Mouse (Mus musculus): ENCODE data around the gene Nptn. TPM values are rescaled to one million over a fixed set of nuclear protein-coding genes. Genes with fewer than 3 reads are reported as not detected.
A peak's percentile ranks its signal among the peaks of the same experiment; 100 is the strongest.

Gene Nptn
- total RNA-seq, 1 experiment from 2014 or later: 59.4 TPM

DNA sequence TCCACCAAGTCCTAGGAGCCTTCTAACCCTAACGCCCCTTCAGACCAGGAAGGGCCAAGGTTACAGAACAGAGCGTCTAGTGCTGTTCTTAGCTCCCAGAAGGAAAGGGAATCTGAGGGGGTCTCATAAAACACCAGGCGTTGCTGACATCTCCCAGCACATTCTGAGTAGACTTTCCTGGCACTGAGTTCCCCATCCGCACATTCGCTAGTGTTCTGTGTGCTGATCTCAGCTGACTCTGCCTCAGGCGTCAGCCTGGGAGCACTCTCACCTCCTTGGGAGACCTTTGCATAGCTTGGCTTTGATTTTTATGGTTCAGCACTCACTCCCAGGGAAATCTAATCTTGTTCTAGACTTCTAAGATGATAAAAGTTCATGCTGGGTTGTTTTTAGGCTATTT is 93.3 kb downstream of the Nptn start:
- ATAC-seq (replicated peaks; ENCODE audit: low read depth, poor library complexity, severe bottlenecking): no peak

DNA sequence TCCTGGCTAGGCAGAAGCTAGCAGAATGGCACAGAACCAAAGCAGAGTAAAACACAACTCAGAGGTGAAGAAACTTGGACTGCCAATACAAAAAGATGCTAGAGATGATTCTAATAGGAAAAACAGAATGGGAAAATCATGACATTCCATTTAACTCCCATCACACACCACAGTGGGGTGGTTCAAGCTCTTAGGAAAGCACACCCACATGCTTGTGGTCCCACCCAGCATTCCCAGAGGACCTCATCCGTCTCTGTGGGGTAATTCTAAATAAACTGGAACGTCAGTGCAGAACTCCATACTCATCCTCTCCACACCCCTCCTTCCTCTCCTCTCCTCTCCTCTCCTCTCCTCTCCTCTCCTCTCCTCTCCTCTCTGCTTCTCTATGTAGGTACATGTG is 99.4 kb downstream of the Nptn start:
- no peak for ATAC-seq (replicated peaks; ENCODE audit: low read depth, poor library complexity, severe bottlenecking)

DNA sequence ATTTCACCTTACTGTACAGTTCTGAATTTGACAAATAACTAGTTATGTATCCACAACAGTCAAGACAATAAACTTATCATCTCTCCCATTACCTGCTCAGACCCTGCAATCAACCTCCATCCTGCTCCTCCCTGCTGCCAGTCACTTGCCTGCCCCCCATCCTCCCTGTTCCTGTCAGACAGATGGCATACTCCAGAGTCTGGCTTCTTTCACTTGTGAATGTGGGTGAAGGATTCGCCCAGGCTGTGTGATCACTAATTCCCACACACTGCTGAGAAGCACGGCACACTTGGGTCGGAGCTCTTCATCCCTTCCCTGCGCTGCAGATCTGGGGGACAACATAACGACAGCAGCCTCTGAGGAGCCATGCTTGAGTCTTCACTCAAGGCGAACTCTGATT is 100.1 kb downstream of the Nptn start:
- ATAC-seq (replicated peaks; ENCODE audit: low read depth, poor library complexity, severe bottlenecking): no peak

DNA sequence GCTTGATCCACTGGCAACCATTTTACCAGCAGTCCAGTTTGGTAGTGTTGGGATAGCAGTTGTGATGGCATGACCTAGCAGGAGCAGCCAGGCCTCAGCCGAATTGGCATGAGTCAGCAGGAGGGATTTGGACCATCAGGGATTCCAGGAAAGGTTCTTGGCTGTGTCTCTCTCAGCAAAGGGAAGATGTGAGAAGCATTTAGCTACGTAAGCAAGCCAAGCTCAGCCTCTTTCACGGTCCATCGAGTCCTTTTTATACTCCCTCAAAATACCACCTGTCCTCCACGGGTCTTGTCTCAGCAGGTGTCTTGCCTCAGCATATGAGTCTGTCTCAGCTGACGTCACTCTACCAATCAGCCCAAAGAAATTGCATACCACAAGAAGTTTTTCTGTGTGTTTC is 101.3 kb downstream of the Nptn start:
- no peak for ATAC-seq (replicated peaks; ENCODE audit: low read depth, poor library complexity, severe bottlenecking)

DNA sequence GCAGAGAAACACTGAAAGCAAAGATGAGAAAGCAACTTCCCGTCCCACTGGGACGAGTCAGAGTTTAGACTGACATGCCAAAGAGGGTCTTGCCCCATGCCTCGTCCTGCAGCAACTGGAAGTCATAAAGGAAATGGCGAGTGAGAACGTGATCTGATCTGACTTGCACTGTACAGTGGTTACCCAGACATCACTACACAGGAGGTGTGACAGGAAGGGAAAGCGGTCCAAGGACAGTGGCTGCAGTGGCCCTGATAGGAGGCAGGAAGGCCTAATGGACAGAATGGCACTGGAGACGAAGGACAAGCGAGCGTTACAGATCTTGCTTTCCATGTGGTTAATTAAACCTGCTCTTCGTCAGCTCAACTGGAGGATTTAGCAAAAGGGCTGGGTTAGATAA is 103.2 kb downstream of the Nptn start:
- peak; percentile 63 for ATAC-seq (replicated peaks; ENCODE audit: low read depth, poor library complexity, severe bottlenecking)

DNA sequence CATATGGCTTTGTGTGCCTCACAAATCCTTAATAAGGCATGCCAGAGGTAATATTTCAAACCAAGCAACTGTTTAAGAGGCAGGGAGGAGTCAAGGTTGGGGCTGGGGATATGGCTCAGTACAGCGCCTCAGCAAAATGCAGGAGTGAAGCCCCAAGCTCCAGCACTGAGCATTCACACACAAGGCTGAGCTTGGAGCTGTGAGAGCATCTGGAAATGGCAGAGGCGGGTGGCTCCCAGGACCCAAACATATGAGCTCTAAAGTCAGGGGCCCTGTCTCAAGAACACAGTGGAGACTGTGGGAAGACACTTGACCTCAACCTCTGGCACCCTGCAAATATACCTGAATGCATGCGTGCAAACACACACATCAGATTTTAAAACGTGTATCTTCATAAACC is 106.0 kb downstream of the Nptn start:
- ATAC-seq (replicated peaks; ENCODE audit: low read depth, poor library complexity, severe bottlenecking): no peak

DNA sequence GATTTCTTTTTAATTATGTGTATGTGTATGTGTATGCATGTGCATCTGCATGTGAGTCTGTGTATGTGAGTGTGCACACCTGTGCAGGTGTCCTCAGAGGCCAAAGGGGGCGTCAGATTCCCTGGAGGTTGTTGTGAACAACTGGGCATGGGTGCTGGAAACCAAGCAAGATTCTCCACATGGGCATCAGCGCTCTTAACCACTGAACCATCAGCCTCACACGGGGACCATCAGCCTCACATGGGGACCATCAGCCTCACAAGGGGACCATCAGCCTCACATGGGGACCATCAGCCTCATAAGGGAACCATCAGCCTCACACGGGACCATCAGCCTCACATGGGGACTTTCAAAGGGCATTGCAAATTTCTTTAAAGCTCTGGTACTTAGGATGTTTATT is 108.7 kb downstream of the Nptn start:
- no peak for ATAC-seq (replicated peaks; ENCODE audit: low read depth, poor library complexity, severe bottlenecking)

DNA sequence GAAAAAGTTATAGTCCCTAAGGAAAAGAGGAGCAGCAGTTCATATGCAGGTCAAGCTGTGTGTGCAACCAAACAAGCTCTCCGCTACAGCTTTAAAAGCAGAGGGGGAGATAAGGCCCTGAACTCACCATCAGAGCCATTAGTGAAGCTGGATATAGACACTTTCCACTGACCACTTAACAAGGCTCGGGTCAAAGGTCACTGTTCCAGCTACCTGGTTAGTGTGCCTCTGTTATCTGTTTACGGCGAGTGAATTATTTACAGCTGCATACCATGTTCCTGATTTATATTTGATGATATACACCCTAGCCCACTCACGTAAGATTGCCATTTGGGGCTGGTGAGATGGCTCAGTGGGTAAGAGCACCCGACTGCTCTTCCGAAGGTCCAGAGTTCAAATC is 109.4 kb downstream of the Nptn start:
- ATAC-seq (replicated peaks; ENCODE audit: low read depth, poor library complexity, severe bottlenecking): no peak

DNA sequence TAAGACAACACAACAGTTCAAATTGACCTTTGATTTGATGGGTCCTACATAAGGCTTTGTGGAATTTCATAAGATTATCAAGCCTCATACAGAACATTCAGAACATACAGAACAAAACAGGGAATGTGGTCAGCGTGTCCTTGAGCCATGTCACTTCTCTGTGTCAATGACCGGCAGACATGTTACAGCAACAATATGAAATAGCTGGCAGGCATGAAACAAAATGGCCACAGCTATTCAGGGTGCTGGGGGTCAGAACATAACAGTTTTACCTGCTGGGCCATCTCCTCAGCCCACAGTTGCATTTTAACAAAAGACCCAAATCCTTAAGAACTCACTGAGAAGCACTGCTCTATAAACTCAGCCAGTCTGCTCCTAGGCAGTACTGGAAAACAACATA is 116.4 kb downstream of the Nptn start:
- no peak for ATAC-seq (replicated peaks; ENCODE audit: low read depth, poor library complexity, severe bottlenecking)

DNA sequence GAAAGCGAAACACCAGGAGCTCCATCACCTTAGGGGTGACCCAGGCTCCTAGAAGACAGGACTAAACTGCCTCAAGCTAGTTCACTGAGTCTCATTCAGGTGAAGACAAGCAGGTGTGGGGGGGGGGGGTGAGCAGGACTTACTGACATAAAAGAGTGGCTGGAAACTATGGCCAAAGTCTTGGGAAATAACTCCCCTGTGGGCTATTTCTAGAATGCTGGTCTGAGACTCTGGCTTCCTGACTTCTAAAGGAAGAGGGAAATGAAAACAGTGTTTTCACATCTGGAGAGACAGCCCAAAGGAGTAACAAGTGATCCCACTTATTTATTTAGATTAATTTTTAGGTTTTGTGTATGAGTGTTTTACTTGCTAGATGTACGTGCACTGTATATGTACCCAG is 119.7 kb downstream of the Nptn start:
- ATAC-seq (replicated peaks; ENCODE audit: low read depth, poor library complexity, severe bottlenecking): no peak

DNA sequence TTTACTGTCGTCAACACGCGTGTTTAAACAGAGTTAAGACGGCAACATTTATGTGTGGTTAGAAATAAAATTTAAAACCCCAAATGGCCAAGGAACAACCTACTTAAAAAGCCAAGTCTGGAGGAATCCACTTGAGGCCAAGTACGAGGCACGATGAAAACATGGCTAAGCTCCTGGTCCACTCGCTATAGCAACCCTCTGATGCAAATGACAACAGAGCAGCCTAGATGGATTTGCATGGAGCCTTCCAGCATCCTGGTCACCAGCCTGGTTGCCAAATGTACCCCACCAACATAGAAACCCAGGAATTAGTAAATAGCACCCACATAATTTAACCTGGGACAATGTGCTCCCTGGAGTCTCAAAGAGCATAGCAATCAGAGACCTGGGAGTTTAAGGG is 121.7 kb downstream of the Nptn start:
- ATAC-seq (replicated peaks; ENCODE audit: low read depth, poor library complexity, severe bottlenecking): no peak

DNA sequence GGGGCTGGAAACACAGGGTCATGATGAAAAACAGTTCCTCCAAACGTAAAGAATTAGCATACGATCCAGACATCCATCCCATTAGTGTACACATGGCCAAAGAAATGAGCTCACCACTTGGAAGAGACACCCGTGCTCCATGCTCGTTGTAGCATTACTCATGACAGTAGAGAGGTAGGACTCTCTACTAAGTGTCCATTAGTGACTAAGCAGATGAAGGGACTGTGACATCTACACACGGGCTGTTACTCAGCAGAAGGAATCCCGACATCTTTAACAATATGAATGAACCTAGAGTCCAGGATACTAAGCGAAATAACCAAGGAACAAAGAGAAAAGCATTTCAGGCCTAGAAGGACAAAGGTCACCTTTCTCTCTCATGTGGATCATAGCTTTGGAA is 124.0 kb downstream of the Nptn start:
- ATAC-seq (replicated peaks; ENCODE audit: low read depth, poor library complexity, severe bottlenecking): no peak

Other genes starting within 250 kb of the Nptn start
- gene Tbc1d21, start 211.8 kb upstream of the Nptn start, total RNA-seq (2017): not detected in 2 replicates
- not detected in 2 replicates for gene Insyn1, start 93.6 kb upstream of the Nptn start, total RNA-seq (2017)
- 0.09 TPM in 1 of 2 replicates, not detected in the other for gene Cd276, start 26.8 kb upstream of the Nptn start, total RNA-seq (2017)
- gene Rec114, start 161.7 kb downstream of the Nptn start, total RNA-seq (2017): 2.9 and 5.4 TPM in 2 replicates
- not detected in 2 replicates for gene Hcn4, start 241.2 kb downstream of the Nptn start, total RNA-seq (2017)

Data from common myeloid progenitor, adult 5-6 weeks (primary cell).